Mouse (Mus musculus): ENCODE data around the gene Klk1. TPM values are rescaled to one million over a fixed set of nuclear protein-coding genes. Genes with fewer than 3 reads are reported as not detected.
"Not testable (repeated sequence)": the region's sequence is repeated elsewhere in the genome, so short reads cannot be mapped to it uniquely, and the experiment has no call there.

Gene Klk1
- total RNA-seq (2014; fragmentation: Nextera tagmentation) (not detected in 2 replicates), total RNA-seq (2017) (not detected in 2 replicates)

GRCm38 (mm10) chr7:44225076-44225475 lies at the start of gene Klk1:
Gene Klk1, plus strand, starts transcription at chr7:44225360.
- ATAC-seq (replicated peaks; ENCODE audit: poor library complexity, severe bottlenecking): no peak

GRCm38 (mm10) chr7:44179299-44180045 lies 45.7 kb upstream of the Klk1 start:
- no peak for ATAC-seq (replicated peaks; ENCODE audit: poor library complexity, severe bottlenecking)

GRCm38 (mm10) chr7:44186516-44186915 lies 38.6 kb upstream of the Klk1 start:
- not testable (repeated sequence) for ATAC-seq (replicated peaks; ENCODE audit: poor library complexity, severe bottlenecking)

GRCm38 (mm10) chr7:44187936-44188335 lies 37.2 kb upstream of the Klk1 start, which contains the start of gene Klk1b24:
Gene Klk1b24, plus strand, starts transcription at chr7:44188236.
- ATAC-seq (replicated peaks; ENCODE audit: poor library complexity, severe bottlenecking): not testable (repeated sequence)

- ATAC-seq (replicated peaks; ENCODE audit: poor library complexity, severe bottlenecking): not testable (repeated sequence)
Observed at GRCm38 (mm10) chr7:44193466-44193865, 31.7 kb upstream of the Klk1 start.

GRCm38 (mm10) chr7:44197891-44198290 lies 27.3 kb upstream of the Klk1 start, which contains the start of gene Klk1b3:
Gene Klk1b3, plus strand, starts transcription at chr7:44198191.
- ATAC-seq (replicated peaks; ENCODE audit: poor library complexity, severe bottlenecking): no peak

GRCm38 (mm10) chr7:44207135-44207534 lies 18.0 kb upstream of the Klk1 start, which contains the start of gene Klk1b4:
Gene Klk1b4, plus strand, starts transcription at chr7:44207435.
- not testable (repeated sequence) for ATAC-seq (replicated peaks; ENCODE audit: poor library complexity, severe bottlenecking)

- ATAC-seq (replicated peaks; ENCODE audit: poor library complexity, severe bottlenecking): no peak
Observed at GRCm38 (mm10) chr7:44208307-44208706, 16.9 kb upstream of the Klk1 start.

- ATAC-seq (replicated peaks; ENCODE audit: poor library complexity, severe bottlenecking): no peak
Observed at GRCm38 (mm10) chr7:44215645-44216044, 9.5 kb upstream of the Klk1 start, which contains the start of gene Klk1b5. Gene Klk1b5, plus strand, starts transcription at chr7:44215945.

- not testable (repeated sequence) for ATAC-seq (replicated peaks; ENCODE audit: poor library complexity, severe bottlenecking)
Observed at GRCm38 (mm10) chr7:44221601-44222000, 3.6 kb upstream of the Klk1 start.

- not testable (repeated sequence) for ATAC-seq (replicated peaks; ENCODE audit: poor library complexity, severe bottlenecking)
Observed at GRCm38 (mm10) chr7:44222335-44222734, 2.8 kb upstream of the Klk1 start.

- no peak for ATAC-seq (replicated peaks; ENCODE audit: poor library complexity, severe bottlenecking)
Observed at GRCm38 (mm10) chr7:44235909-44236308, 10.7 kb downstream of the Klk1 start, which contains the start of gene Gm36864. Gene Gm36864, plus strand, starts transcription at chr7:44236177.

- ATAC-seq (replicated peaks; ENCODE audit: poor library complexity, severe bottlenecking): no peak
Observed at GRCm38 (mm10) chr7:44239913-44240312, 14.8 kb downstream of the Klk1 start.

- no peak for ATAC-seq (replicated peaks; ENCODE audit: poor library complexity, severe bottlenecking)
Observed at GRCm38 (mm10) chr7:44240712-44241111, 15.6 kb downstream of the Klk1 start.

- ATAC-seq (replicated peaks; ENCODE audit: poor library complexity, severe bottlenecking): no peak
Observed at GRCm38 (mm10) chr7:44241163-44241562, 16.0 kb downstream of the Klk1 start.

GRCm38 (mm10) chr7:44244080-44244479 lies 18.9 kb downstream of the Klk1 start:
- ATAC-seq (replicated peaks; ENCODE audit: poor library complexity, severe bottlenecking): no peak

- ATAC-seq (replicated peaks; ENCODE audit: poor library complexity, severe bottlenecking): peak; percentile 85
Observed at GRCm38 (mm10) chr7:44246055-44246983, 21.2 kb downstream of the Klk1 start, which contains the start of the genes 1700028J19Rik and 2410002F23Rik. Gene 1700028J19Rik, minus strand, starts transcription at chr7:44246695. Gene 2410002F23Rik, plus strand, starts transcription at chr7:44246722.

GRCm38 (mm10) chr7:44246984-44247470 lies 21.9 kb downstream of the Klk1 start:
- peak; percentile 33 for ATAC-seq (replicated peaks; ENCODE audit: poor library complexity, severe bottlenecking)

GRCm38 (mm10) chr7:44247971-44248370 lies 22.8 kb downstream of the Klk1 start:
- no peak for ATAC-seq (replicated peaks; ENCODE audit: poor library complexity, severe bottlenecking)

GRCm38 (mm10) chr7:44249248-44249647 lies 24.1 kb downstream of the Klk1 start:
- no peak for ATAC-seq (replicated peaks; ENCODE audit: poor library complexity, severe bottlenecking)
